Mouse (Mus musculus) midbrain, embryonic 11.5 days (tissue): ENCODE data around the gene Gdpd3. TPM values are rescaled to one million over a fixed set of nuclear protein-coding genes. Genes with fewer than 3 reads are reported as not detected.
"Not testable (repeated sequence)": the region's sequence is repeated elsewhere in the genome, so short reads cannot be mapped to it uniquely, and the experiment has no call there.

Experiments
- ATAC-seq: fragments of 200-750 bp; cut with Nextera tagmentation; 2 replicates; pipeline ENCODE4 v1.8.0; 2017; ENCODE audit warnings: moderate TSS enrichment, moderate library complexity; ENCODE audit not compliant: low FRiP score
- DNase-seq: peaks from one replicate; pipeline ENCODE4 v3.0.0; 2015; ENCODE audit warnings: low spot score; ENCODE audit errors: missing footprints
- H3K27ac ChIP-seq: fragments of 300-500 bp; sonication (generic); 2 replicates; pipeline ENCODE4 v1.5.1; 2014; ENCODE audit warnings: low read depth, low read length
- H3K27me3 ChIP-seq: fragments of 300-500 bp; sonication (generic); 2 replicates; pipeline ENCODE4 v1.6.1; 2014; ENCODE audit warnings: mild to moderate bottlenecking, low read length, moderate library complexity, mixed read lengths; ENCODE audit not compliant: control insufficient read depth, insufficient read depth
- H3K36me3 ChIP-seq: fragments of 300-500 bp; sonication (generic); 2 replicates; pipeline ENCODE4 v1.6.1; 2014; ENCODE audit warnings: mild to moderate bottlenecking, low read length, moderate library complexity, mixed read lengths; ENCODE audit not compliant: control insufficient read depth, insufficient read depth
- H3K4me1 ChIP-seq: fragments of 300-500 bp; sonication (generic); 2 replicates; pipeline ENCODE4 v1.6.1; 2014; ENCODE audit warnings: low read length; ENCODE audit not compliant: control insufficient read depth, insufficient read depth
- H3K4me2 ChIP-seq: fragments of 300-500 bp; sonication (generic); 2 replicates; pipeline ENCODE4 v1.6.1; 2014; ENCODE audit warnings: mild to moderate bottlenecking, moderate library complexity
- H3K4me3 ChIP-seq: fragments of 300-500 bp; sonication (generic); 2 replicates; pipeline ENCODE4 v1.5.1; 2014; ENCODE audit warnings: low read depth, low read length
- H3K9ac ChIP-seq: fragments of 300-500 bp; sonication (generic); 2 replicates; pipeline ENCODE4 v1.6.1; 2014; ENCODE audit warnings: low read length
- H3K9me3 ChIP-seq: fragments of 300-500 bp; sonication (generic); 2 replicates; pipeline ENCODE4 v1.6.1; 2016; ENCODE audit warnings: low read length; ENCODE audit not compliant: control insufficient read depth
- WGBS: fragments of 180-500 bp; shearing (Covaris S2); extraction: QIAGEN DNeasy Blood & Tissue Kit; methylation state at CpG from one replicate; pipeline ENCODE4 v1.1.7; 2014; 5-methylcytosine and 5-hydroxymethylcytosine counted together
- polyA plus RNA-seq: library from polyadenylated mRNA; unstranded; fragments of >200 nt; fragmentation: Nextera tagmentation; extraction: Ambion mirVana; gene quantifications from 2 replicates; pipeline ENCODE4 v1.2.1, GENCODE M21; 2014

The Gdpd3 gene
- polyA plus RNA-seq, 1 experiment from 2014 or later, result 0.57 TPM

- DNase-seq, result no peak
- Histone ChIP-seq H3K4me1 (peaks cover under 1% of the 10 kb centered on the region; the same call in 1 of the 2 replicates), H3K36me3 (peaks cover 14% of the 10 kb centered on the region), H3K4me3 (no peak overlapping the region), H3K9me3 (no peaks in the 10 kb centered on the region), H3K4me2 (no peak overlapping the region), H3K27me3 (no peaks in the 10 kb centered on the region), H3K27ac (no peak overlapping the region), H3K9ac (no peak overlapping the region)
- ATAC-seq, result no peak
- 90% methylated on average over 12 of the region's 12 CpGs for WGBS
These were observed 4.7 kb downstream of the Gdpd3 start for GRCm38 (mm10) chr7:126770784-126771183.

- ATAC-seq (no peak), DNase-seq (no peak)
- H3K4me3 ChIP-seq, result no peak overlapping the region
- no peaks in the 10 kb centered on the region for H3K9me3 ChIP-seq
- peaks cover 16% of the 10 kb centered on the region; the same call in 1 of the 2 replicates for H3K4me1 ChIP-seq
- no peak overlapping the region for H3K9ac ChIP-seq
- H3K27ac ChIP-seq, result no peak overlapping the region
- 86% methylated on average over 2 of the region's 2 CpGs for WGBS
- no peaks in the 10 kb centered on the region for H3K27me3 ChIP-seq
- H3K4me2 ChIP-seq, result no peak overlapping the region
- 0 out of 2 replicates have a peak, but pooled peaks cover 7% of the 10 kb centered on the region for H3K36me3 ChIP-seq
These were observed 7.2 kb downstream of the Gdpd3 start for GRCm38 (mm10) chr7:126773351-126773750.

- H3K9ac ChIP-seq, result no peak overlapping the region
- ATAC-seq, result no peak
- 87% methylated on average over 2 of the region's 2 CpGs for WGBS
These were observed 8.3 kb downstream of the Gdpd3 start for GRCm38 (mm10) chr7:126774463-126774862.

GRCm38 (mm10) chr7:126775185-126775977, 9.2 kb downstream of the Gdpd3 start:
- Histone ChIP-seq H3K36me3 (0 out of 2 replicates have a peak, but pooled peaks cover 4% of the 10 kb centered on the region), H3K9ac (no peak overlapping the region), H3K9me3 (no peaks in the 10 kb centered on the region), H3K27ac (no peak overlapping the region), H3K4me3 (no peak overlapping the region), H3K4me2 (no peak overlapping the region), H3K27me3 (no peaks in the 10 kb centered on the region), H3K4me1 (peaks cover 23% of the 10 kb centered on the region)
- ATAC-seq, result no peak
- DNase-seq, result no peak
- 85% methylated on average over 10 of the region's 10 CpGs for WGBS

More at GRCm38 (mm10) chr7:126774463-126774862, 8.3 kb downstream of the Gdpd3 start:
- no peaks in the 10 kb centered on the region for H3K9me3 ChIP-seq
- H3K4me2 ChIP-seq, result no peak overlapping the region
- no peak overlapping the region for H3K4me3 ChIP-seq
- no peak overlapping the region for H3K27ac ChIP-seq
- H3K27me3 ChIP-seq, result no peaks in the 10 kb centered on the region
- 0 out of 2 replicates have a peak, but pooled peaks cover 4% of the 10 kb centered on the region for H3K36me3 ChIP-seq
- no peak for DNase-seq
- H3K4me1 ChIP-seq, result peaks cover 16% of the 10 kb centered on the region; the same call in 1 of the 2 replicates

- H3K36me3 ChIP-seq, result 0 out of 2 replicates have a peak, but pooled peaks cover 4% of the 10 kb centered on the region
- peak overlapping the region; percentile 98; the same call in 1 of the 2 replicates for H3K4me2 ChIP-seq
- no peaks in the 10 kb centered on the region for H3K27me3 ChIP-seq
- no peak overlapping the region for H3K4me3 ChIP-seq
- ATAC-seq (no peak), DNase-seq (no peak)
- no peak overlapping the region for H3K27ac ChIP-seq
- peaks cover 25% of the 10 kb centered on the region for H3K4me1 ChIP-seq
- H3K9me3 ChIP-seq, result no peaks in the 10 kb centered on the region
- H3K9ac ChIP-seq, result 0 out of 2 replicates have a peak overlapping the region, but pooled peaks have one; percentile 88
- 86% methylated on average over 3 of the region's 3 CpGs for WGBS
These were observed 9.8 kb downstream of the Gdpd3 start for GRCm38 (mm10) chr7:126775978-126776234.

GRCm38 (mm10) chr7:126776598-126777057, 10.5 kb downstream of the Gdpd3 start, which contains the start of gene Ypel3:
Gene Ypel3 (plus strand): TSS chr7:126776955.
- H3K9me3 ChIP-seq, result no peaks in the 10 kb centered on the region
- peak within 1 kb of the TSS; percentile 88 for H3K9ac ChIP-seq
- H3K4me3 ChIP-seq, result peak within 1 kb of the TSS; percentile 68
- H3K27ac ChIP-seq, result peak within 1 kb of the TSS; percentile 76
- H3K4me2 ChIP-seq, result peak within 1 kb of the TSS; percentile 98
- ATAC-seq (peak; percentile 90), DNase-seq (peak; percentile 97)
- H3K27me3 ChIP-seq, result no peaks in the 10 kb centered on the region
- H3K4me1 ChIP-seq, result peaks cover 31% of the 10 kb centered on the region
- H3K36me3 ChIP-seq, result no peaks in the 10 kb centered on the region
- WGBS, result 0% methylated on average over 25 of the region's 37 CpGs

- Histone ChIP-seq H3K27ac (no peak overlapping the region), H3K36me3 (no peaks in the 10 kb centered on the region), H3K4me3 (peak overlapping the region; percentile 68), H3K9ac (peak overlapping the region; percentile 88), H3K9me3 (no peaks in the 10 kb centered on the region), H3K4me1 (peaks cover 31% of the 10 kb centered on the region), H3K4me2 (peak overlapping the region; percentile 98), H3K27me3 (no peaks in the 10 kb centered on the region)
- 44% methylated on average over 10 of the region's 10 CpGs for WGBS
- ATAC-seq (no peak), DNase-seq (peak; percentile 86)
These were observed 11.3 kb downstream of the Gdpd3 start for GRCm38 (mm10) chr7:126777476-126777875.

- no peak for ATAC-seq
- H3K27ac ChIP-seq, result no peak overlapping the region
- H3K4me1 ChIP-seq, result peaks cover 31% of the 10 kb centered on the region
- no peak overlapping the region; the same call in 1 of the 2 replicates for H3K4me3 ChIP-seq
- no peaks in the 10 kb centered on the region for H3K36me3 ChIP-seq
- H3K9ac ChIP-seq, result no peak overlapping the region
- no peak overlapping the region; the same call in 1 of the 2 replicates for H3K4me2 ChIP-seq
- 78% methylated on average over 3 of the region's 3 CpGs for WGBS
- peak; percentile 47 for DNase-seq
- H3K27me3 ChIP-seq, result no peaks in the 10 kb centered on the region
- H3K9me3 ChIP-seq, result no peaks in the 10 kb centered on the region
These were observed 12.0 kb downstream of the Gdpd3 start for GRCm38 (mm10) chr7:126778147-126778546.

GRCm38 (mm10) chr7:126779101-126779500, 13.0 kb downstream of the Gdpd3 start:
- not testable (repeated sequence) for H3K27ac ChIP-seq, H3K4me2 ChIP-seq, H3K36me3 ChIP-seq, H3K27me3 ChIP-seq, H3K4me3 ChIP-seq, H3K9me3 ChIP-seq, H3K9ac ChIP-seq, ATAC-seq
- 87% methylated on average over 7 of the region's 7 CpGs for WGBS
- H3K4me1 ChIP-seq, result peaks cover 31% of the 10 kb centered on the region
- DNase-seq, result peak; percentile 44
